Mouse (Mus musculus) lung, postnatal 0 days (tissue): ENCODE measurements at regions not wholly inside any gene's neighbourhood (a gene's known extent, or its start where the extent isn't known, plus 50 kb on each side); places are given as distances from the start of the nearest gene placed in this dataset.

Source experiments
- CTCF ChIP-seq: IDR thresholded peaks from 2 replicates; pipeline ENCODE4 v1.5.1; 2016; ENCODE audit warnings: antibody characterized with exemption, mild to moderate bottlenecking
- EP300 ChIP-seq: IDR thresholded peaks from 2 replicates; pipeline ENCODE4 v1.6.1; 2016; ENCODE audit warnings: antibody characterized with exemption, mild to moderate bottlenecking, control low read depth

GRCm38 (mm10) chr13:107799199-107799945 lies 244.9 kb upstream of the Smim15 start:
- no peak for TF ChIP-seq CTCF
- TF ChIP-seq EP300 = no peak
